Mouse (Mus musculus) retina, embryonic 14.5 days (tissue): ENCODE data around the gene Fezf2.

Source experiments
- DNase-seq: peaks from one replicate; pipeline ENCODE4 v3.0.0-alpha.2; 2015; ENCODE audit warnings: low spot score

Fezf2 gene

DNA sequence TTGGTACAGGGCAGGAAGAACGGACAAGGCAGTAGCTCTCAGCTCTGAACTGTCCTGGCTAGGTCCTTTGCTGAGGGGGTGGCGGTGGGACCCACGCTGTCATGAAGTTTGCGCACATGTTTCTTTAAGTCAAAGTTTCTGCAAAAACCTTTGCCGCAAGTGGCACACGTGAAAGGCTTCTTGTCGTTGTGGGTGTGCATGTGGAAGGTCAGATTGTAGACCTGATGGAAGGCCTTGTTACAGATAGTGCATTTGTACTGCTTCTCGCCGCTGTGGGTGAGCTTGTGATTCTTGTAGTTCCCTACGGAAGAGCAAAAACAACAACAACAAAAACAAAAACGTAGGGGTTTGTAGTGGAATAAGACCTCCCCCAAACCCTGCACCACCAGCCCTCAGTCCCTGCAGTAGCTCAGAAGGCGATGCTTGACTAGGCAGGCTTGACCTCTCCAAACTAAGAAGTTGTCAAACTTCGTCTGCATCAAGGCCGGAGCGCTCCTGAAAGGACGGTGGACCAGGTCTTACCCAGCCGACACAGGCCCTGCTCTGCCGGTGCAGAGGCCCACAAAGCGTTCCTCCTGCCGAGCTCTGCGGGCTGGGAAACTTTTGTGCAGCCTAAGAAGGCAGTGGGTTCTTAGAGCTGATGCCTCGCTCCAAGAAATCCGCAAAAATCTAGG is 5.4 kb downstream of the Fezf2 start:
- DNase-seq: peak; percentile 85

DNA sequence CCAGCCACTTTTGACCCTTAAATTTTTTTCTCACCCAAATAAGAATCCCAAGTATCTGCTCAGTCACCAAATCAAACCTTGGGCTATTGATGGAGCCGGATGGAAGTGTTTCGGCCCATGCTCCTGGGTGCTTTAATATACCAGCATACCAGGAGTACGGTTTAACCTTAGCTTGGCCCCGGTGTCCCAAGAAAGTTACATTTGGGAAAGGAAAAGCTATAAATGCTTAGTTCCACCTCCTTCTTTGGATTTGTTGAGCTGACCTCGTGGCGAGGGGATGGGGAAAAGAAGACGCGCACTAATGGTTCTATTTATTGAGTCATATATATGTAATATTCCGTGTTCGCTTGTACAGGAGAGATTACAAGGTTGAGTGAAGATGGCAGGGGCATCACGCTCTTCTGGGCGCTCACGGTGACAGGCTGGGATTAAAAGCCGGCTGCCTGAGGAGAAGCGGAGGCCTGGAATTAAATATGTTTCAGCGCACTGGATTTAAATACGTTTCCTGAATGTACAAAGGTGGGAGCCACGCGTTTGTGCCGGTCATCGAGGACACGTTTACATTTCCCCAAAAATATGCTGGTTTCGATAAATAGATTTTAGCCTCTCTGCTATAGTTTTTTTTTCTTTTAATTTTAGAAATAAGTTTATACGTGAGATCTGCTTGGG is 6.1 kb downstream of the Fezf2 start:
- DNase-seq: peak; percentile 71

DNA sequence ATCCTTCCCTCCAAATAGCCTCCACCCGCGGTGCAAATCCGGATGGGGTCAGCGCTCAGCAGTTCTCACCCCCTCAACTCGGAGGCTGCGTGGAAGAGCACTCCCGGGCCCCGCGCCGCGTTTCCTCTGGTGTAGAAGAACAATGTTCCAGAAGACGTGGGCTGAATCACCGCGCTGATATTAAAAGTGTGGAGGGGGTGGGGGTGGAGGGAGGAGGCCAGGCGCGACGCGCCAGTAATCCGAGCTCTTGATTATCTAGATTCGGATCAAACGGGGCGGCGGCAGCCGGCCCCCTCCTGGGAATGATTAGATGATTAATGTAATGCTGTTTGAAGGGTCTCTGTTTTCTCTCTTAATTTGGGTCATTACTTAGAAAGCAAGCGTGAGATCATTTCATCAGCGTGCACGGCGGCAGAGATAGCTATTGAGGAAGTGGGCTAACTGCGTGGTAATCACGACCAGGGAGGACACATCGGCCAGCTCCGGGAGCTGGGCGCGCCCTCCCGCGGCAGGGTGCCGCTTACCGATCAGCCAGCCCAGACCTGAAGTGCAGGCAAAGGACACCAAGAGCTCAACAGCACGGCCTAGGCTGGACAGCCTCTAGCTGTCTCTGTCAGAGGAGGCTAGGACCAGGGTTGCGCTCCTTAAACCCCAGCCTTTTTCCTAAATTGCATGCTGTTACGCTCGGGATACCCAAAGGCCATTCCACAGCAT is 6.8 kb downstream of the Fezf2 start:
- peak; percentile 83 for DNase-seq

DNA sequence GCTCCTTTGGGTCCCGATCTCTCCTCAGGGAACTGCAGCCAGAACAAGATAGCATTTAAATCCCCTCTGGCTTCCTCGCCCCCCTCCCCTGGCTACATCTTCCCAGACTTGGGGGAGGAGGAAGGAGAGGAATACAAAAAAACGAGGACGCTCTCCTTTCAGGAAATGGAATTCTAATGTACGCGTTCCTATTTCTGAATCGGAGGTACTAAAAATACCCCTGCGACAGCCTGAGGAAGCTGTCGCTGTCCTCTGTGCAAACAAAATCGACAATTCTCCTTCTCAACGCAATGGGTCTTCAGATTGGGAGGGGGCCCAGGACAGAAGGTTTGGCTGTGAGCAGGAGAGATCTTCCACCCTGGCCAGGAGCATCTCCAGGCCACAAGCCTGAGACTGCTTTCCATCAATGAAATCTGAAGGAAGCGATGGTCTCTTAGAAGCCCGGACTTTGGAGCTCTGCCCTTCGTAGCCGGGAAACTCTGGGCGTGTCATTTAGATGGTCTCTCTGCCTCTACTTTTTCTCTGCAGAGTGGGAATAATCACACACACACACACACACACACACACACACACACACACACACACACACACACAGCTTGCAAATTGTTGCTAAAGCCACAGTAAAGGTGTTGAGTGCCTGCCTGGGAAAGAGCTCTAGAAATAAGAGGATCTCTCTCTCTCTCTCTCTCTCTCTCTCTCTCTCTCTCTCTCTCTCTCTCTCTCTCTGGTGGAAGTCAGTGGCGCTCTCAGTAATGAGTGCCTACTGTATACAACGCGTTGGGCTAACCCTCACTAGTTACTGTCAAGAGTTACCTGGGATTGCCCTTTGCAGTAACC is 7.5 kb downstream of the Fezf2 start:
- DNase-seq: peak; percentile 50

DNA sequence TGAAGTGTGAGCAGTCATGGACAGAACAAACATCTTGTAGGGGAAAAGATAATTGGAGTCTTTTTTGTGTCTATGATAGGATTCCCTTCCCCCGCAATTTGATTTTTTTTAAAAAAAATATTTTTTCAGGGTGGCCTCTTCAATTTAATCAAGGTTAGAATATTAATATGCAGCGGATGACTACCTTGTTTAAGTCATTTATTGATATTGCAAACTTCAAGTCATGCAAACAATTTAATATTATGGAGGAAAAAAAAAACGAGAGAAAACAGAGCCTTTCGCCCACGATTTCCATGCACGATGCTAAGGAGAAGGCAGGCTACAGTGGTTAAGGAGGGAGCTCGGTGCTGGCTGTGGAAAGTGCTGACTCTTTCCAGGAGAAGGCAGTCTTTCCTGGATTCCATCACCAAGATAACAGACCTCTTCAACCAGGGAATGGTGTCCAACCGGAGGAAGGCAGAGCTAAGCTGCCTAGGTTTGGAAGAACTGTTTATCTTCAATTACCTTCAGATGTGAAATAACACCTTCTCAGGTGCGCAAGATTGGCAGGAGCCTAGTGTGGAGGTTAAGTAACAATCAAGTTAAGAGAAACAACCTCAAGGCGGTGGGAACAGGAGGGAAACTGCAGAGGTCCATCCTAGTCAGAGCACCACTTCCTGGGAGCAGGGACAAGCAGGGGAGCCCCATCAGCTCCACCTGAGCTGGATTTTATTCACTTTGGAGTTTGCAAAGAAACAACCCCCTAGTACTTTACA is 9.0 kb downstream of the Fezf2 start:
- DNase-seq: no peak

DNA sequence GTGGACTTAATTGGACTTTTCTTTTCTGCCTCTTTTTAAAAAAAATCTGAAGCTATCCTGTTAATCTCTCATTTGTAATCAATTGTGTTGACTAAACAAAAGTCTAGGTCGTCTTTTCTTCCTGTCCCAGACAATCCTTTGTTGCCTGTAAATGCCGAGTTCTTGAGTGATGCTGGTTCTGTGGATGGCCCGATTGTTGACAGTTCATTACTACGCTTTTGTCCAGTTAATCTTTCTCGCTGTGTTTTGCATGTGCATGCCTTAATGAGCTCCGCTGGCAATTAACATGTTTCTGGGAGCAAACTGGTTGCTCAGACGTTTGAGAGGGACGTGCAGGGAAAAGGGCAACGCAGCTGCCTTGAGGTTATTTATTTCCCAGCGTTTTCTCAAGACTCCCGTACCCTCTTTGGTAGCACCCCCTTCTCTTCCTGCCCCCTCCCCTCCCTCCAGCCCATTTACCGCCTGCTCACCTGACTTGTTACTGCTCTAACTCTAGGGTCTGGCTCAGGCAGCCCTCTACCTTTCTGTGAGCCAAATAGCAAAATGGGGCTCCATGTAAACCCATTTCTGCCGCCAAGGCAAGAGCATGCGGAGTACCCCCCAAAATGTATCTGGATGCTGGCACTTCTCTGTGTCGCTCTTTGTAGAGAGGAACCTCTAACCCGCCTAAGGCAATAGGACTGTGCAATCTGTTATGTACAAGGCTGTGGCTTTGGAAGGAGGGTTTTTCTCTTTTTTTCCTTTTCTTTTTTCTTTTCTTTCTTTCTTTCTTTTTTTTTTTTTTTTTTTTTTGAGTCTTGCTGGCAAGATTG is 9.8 kb downstream of the Fezf2 start:
- DNase-seq: peak; percentile 83

DNA sequence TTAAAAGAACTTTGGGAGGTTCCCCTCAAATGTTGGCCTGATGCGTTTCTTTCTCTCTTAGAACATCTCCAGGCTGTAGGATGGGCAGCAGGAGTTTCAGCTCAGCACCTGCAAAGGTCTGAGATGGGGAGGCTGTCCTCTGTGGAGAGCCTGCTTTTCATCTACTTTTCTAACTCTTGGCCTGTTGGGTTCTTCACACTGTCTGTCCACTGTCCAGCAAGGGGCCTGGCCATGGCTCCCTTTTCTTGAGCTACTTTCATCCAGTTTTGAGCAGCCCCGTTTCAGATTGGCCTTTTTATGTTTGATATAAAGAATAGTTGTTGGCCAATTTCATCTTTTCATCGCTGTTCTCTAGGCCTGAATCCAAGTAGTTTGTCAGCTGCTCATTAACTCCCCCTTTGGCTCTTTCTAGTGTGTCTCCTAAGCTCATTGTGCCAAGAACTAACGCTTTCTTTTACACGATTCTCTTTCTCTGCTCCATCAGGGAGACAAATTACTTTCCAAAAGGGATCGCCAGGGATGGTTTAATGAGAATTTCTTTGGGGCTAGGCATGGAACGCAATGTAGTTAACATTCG is 10.5 kb downstream of the Fezf2 start:
- no peak for DNase-seq

DNA sequence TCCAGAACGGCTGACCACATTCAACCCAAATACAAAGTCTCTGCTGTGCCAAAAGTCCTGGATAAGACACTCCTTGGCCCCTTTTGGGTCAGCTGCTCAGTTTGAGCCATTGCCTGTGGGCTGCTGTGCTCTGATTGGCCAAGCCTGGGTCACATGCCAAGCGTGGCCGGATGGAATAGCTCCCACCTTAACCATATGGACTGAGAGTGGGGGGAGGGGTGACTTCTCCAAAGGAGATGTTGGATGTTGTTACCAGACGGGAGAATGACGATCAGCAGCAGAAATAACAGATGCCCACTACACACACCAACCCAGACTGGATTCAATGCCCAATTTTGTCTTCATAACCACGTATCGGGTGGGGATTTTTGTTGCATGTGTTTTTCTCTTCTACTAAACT is 13.1 kb downstream of the Fezf2 start:
- DNase-seq: peak; percentile 47

DNA sequence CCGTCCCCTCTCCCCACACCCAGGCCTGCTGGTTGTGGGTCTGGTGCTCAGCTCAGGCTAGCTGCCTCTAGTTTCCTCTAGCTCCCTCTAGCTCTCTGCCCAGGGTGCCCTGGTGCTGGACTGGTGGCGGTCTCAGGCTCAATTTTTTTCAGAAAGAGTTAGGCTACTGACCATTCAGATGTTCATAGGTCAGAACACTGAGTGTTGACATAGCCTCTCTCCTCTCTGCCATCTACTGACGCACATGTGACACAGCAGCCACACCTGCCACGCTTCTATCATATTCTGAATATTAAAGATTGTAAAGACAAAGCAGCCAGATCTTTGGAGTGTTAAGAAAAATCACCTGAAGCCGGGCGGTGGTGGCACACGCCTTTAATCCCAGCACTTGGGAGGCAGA is 14.4 kb downstream of the Fezf2 start:
- no peak for DNase-seq

DNA sequence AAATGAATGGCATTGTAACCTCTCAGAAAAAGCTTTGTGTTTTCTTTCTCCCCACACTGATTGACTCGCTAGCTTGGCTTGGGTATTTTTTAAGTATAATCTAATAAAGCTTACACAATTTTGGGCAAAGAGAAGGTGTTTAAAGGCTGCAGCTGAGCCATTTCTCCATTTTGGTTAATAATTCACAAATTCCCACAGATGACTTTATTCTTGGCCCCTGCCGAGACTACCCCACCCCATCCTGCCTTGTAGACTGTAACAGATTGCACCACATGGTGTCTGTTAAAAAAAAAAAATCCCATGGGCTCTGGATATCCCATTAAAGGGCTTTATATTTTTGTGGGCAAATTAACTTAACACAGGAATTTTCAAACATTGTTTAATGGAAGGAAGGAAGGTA is 44.9 kb downstream of the Fezf2 start:
- DNase-seq: no peak

DNA sequence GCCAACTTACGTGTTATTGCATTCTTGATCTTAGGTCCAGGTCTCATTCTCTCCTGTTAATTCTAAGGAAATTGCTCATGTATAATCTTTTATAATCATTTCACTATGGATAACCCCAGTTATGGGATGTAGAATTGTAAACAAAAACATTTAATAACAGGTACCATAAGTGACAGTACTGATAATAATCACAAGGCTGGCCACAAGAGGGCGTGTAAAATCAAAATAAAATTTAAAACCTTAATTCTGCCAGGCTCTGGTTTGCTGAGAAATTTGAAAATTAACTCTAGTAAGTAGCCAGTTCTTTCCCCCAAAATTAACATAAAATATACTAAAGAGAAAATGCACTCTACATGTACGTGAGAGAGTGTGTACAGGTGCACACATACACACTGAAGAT is 47.3 kb downstream of the Fezf2 start:
- DNase-seq: peak; percentile 70

DNA sequence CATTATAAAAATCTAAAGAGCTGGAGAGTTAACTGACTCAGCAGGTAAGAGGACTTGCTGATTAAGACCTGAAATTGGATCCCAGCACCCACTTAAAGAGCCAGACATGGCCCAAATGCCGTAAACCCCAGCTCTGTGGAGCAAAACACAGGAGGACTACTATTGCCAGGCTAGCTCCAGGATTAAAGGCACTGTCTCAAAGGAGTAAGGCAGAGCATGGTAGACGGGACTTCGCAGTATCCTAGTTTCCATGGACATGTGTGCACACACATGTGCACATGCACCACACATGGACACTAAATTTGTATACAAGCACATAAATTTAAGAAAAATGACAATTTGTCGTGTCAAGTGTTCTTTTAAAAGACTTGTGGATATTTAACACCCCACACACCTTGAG is 47.7 kb downstream of the Fezf2 start:
- no peak for DNase-seq

DNA sequence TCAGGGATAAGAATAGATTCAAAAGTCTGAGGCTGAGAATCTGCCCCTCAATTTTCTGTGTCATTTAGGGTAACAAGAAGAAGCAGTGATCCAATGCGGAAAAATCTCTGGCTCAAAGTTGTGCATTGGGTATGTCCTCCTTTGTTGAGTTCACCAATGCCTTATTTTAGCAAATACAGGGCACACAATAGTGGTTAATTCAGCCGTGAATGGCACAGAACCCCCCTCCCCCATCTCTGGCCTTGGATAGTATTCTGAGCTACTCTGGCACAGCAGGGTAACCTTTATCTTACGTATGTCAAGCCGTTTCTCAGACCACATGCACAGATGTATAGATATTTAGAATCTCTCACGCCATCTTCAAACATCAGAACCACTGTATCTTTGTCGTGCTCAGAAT is 48.3 kb downstream of the Fezf2 start:
- DNase-seq: peak; percentile 44

DNA sequence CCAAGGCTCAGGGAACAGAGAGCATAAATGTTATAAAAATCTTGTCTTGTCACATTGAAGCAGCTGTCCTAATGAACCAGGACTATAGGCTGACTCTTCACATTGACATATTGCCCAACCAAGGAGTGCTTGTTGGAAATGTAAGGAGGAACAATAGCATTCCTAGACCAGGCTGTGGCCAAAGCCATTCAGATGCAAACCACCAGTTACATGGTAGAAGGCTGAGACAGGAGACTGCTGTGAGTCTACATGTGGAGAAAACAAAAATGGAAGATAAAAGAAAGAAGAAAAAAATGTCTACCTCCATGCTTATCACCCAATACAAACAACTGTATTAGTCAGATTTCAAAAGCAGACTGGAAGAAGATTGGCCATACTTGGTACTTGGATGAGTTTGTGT is 48.8 kb downstream of the Fezf2 start:
- no peak for DNase-seq

DNA sequence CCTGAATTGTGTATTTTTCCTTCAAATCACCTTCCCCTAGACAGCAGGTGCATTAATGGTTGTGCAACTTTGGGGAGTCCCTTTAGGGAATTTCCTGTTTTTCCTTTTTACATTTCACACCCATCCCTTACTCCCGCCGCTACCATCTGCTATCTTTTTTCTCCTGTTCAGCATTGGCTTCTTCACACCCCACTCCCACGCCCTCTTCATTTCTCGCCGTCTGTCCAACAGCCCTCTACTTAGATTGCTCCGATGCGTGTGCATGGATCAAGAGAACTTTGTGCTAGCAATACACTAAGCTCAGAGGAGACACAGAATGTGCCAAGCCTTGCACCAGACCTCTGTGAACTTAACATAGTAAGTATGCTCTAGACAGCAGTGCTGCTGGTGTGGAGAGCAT is 51.6 kb downstream of the Fezf2 start:
- no peak for DNase-seq
